ENCODE assay signal across 9 mouse cellular contexts in the genomic region with DNA sequence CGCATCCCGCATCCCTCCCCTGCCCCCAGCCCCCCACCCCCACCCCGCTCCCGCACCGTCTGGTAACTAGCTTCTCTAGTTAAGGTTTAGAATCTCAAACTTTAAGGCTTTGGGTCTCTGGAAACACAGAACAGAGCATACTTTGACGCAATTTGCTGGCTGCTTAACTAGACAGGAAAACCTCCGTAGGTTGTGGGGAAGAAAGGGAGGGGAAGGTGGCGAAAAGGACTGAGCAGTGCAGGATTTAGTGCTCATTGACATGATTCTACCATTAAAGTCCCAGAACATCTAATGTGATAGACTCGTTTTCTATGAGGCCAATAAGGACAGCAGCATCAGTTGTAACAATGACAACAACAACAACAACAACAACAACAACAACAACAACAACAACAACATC. TPM values are rescaled to one million over a fixed set of nuclear protein-coding genes. Genes with fewer than 3 reads are reported as not detected.
A peak's percentile ranks its signal among the peaks of the same experiment; 100 is the strongest.
DNase-seq lines count a peak whose midpoint lies in the region; ATAC-seq and TF ChIP-seq lines count a peak whose summit lies in the region.
"Had no signal": no experiment of that assay in that cellular context is flagged by ENCODE, and none has a peak within 500 bp of the region (broad histone marks: within the 10 kb centered on the region; RNA-seq: fewer than 3 reads in every experiment).

No protein-coding gene starts in this region.

- H3K9me3 ChIP-seq in neural tube, embryonic 11.5 days (ENCODE audit: control insufficient read depth, low read length) = no peaks in the 10 kb centered on the region
- H3K9me3 ChIP-seq in liver, postnatal 0 days (ENCODE audit: low read length) = no peaks in the 10 kb centered on the region

- H3K27ac ChIP-seq in neural tube, embryonic 11.5 days (ENCODE audit: low read depth, low read length) = no peak overlapping the region
- no peak overlapping the region for H3K27ac ChIP-seq in liver, postnatal 0 days (ENCODE audit: low read depth)

- no peaks in the 10 kb centered on the region for H3K27me3 ChIP-seq in neural tube, embryonic 11.5 days (ENCODE audit: control insufficient read depth, insufficient read depth, low read length)
- 0 out of 2 replicates have a peak, but pooled peaks cover 2% of the 10 kb centered on the region for H3K27me3 ChIP-seq in liver, postnatal 0 days (ENCODE audit: insufficient read depth, low read length)

- WGBS in neural tube, embryonic 11.5 days = 1% methylated on average over 9 of the region's 9 CpGs
- 3% methylated on average over 9 of the region's 9 CpGs for WGBS in liver, postnatal 0 days (ENCODE audit: insufficient replicate concordance)

- DNase-seq in frontal cortex, postnatal 25 days (ENCODE audit: low spot score in 2 of 2) = no peak
- no peak for DNase-seq in neural tube, embryonic 11.5 days (ENCODE audit: low spot score)
- no peak for DNase-seq in neural tube, embryonic 10.5 days (ENCODE audit: extremely low spot score, low spot score)
- DNase-seq in liver, postnatal 0 days = no peak
- no peak for DNase-seq in right cerebral cortex, adult 18-20 months
- DNase-seq in urinary bladder, postnatal 25 days (ENCODE audit: low spot score) = no peak

- ATAC-seq in frontal cortex, adult (ENCODE audit: low TSS enrichment) = peak; percentile 25; the same call in 1 of the 2 replicates
- ATAC-seq in neural tube, embryonic 11.5 days (ENCODE audit: insufficient read depth, low FRiP score, low TSS enrichment) = no peak
- ATAC-seq in liver, postnatal 0 days = no peak
- no peak for ATAC-seq in CD4-positive, CD25-positive, alpha-beta regulatory T cell, adult 4 months

- H3K9ac ChIP-seq in neural tube, embryonic 11.5 days (ENCODE audit: low read length) = no peak overlapping the region
- no peak overlapping the region for H3K9ac ChIP-seq in liver, postnatal 0 days (replicated peaks)

- no peaks in the 10 kb centered on the region for H3K36me3 ChIP-seq in neural tube, embryonic 11.5 days (ENCODE audit: control insufficient read depth, insufficient read depth, low read length)
- no peaks in the 10 kb centered on the region for H3K36me3 ChIP-seq in liver, postnatal 0 days (replicated peaks; ENCODE audit: insufficient read depth, low read length)

- TF ChIP-seq EP300 in liver, postnatal 0 days (IDR thresholded peaks at IDR 0.05; ENCODE audit: low read depth) = no peak

- H3K4me3 ChIP-seq in neural tube, embryonic 11.5 days (ENCODE audit: low read depth, low read length) = peak overlapping the region; percentile 42
- no peak overlapping the region for H3K4me3 ChIP-seq in liver, postnatal 0 days (ENCODE audit: low read depth, low read length)
- H3K4me3 ChIP-seq: erythroblast, embryonic 14.5 days had no signal

- TF ChIP-seq CTCF in liver, postnatal 0 days (IDR thresholded peaks at IDR 0.05; ENCODE audit: low read depth) = no peak

- H3K4me1 ChIP-seq in neural tube, embryonic 11.5 days (ENCODE audit: control insufficient read depth, insufficient read depth, low read length) = 0 out of 2 replicates have a peak, but pooled peaks cover 2% of the 10 kb centered on the region
- peaks cover 2% of the 10 kb centered on the region; the same call in 1 of the 2 replicates for H3K4me1 ChIP-seq in liver, postnatal 0 days (ENCODE audit: insufficient read depth)

- H3K4me2 ChIP-seq in neural tube, embryonic 11.5 days (ENCODE audit: low read depth) = peak overlapping the region; percentile 67
- 0 out of 2 replicates have a peak overlapping the region, but pooled peaks have one; percentile 22 for H3K4me2 ChIP-seq in liver, postnatal 0 days (ENCODE audit: low read depth, low read length)

RNA-seq across cellular contexts. Expression of a gene that starts 1.2 kb away (rescaled TPM):
- polyA plus RNA-seq in neural tube, embryonic 11.5 days (2014; fragmentation: Nextera tagmentation; extraction: Ambion mirVana) = 1.4 and 2.0 TPM in 2 replicates
- polyA plus RNA-seq in liver, postnatal 0 days (2015; fragmentation: Nextera tagmentation; extraction: Ambion mirVana) = 0.04 and 0.11 TPM in 2 replicates
- polyA plus RNA-seq in CD4-positive, CD25-positive, alpha-beta regulatory T cell, adult 4 months (2017; shearing (Covaris generic)) = not detected
- polyA plus RNA-seq: erythroblast, embryonic 14.5 days had no signal
